Mouse (Mus musculus) heart, embryonic 11.5 days (tissue): Measurements from ENCODE around the gene 2610002M06Rik. TPM values are rescaled to one million over a fixed set of nuclear protein-coding genes. Genes with fewer than 3 reads are reported as not detected.

Source experiments
- ATAC-seq: fragments of 200-750 bp; cut with Nextera tagmentation; replicated peaks from 2 replicates; pipeline ENCODE4 v1.8.0; 2017; ENCODE audit warnings: moderate library complexity; ENCODE audit not compliant: insufficient number of reproducible peaks, low FRiP score, low TSS enrichment
- H3K27ac ChIP-seq: fragments of 300-500 bp; sonication (generic); 2 replicates; pipeline ENCODE4 v1.5.1; 2014; ENCODE audit warnings: mild to moderate bottlenecking, low read depth, low read length
- H3K27me3 ChIP-seq: fragments of 300-500 bp; sonication (generic); 2 replicates; pipeline ENCODE4 v1.6.1; 2014; ENCODE audit warnings: mild to moderate bottlenecking, low read length, mixed read lengths; ENCODE audit not compliant: control insufficient read depth, insufficient read depth
- H3K36me3 ChIP-seq: fragments of 300-500 bp; sonication (generic); 2 replicates; pipeline ENCODE4 v1.6.1; 2014; ENCODE audit warnings: mild to moderate bottlenecking, low read length, moderate library complexity, mixed read lengths; ENCODE audit not compliant: control insufficient read depth, insufficient read depth
- H3K4me1 ChIP-seq: fragments of 300-500 bp; sonication (generic); 2 replicates; pipeline ENCODE4 v1.6.1; 2014; ENCODE audit warnings: low read length; ENCODE audit not compliant: control insufficient read depth, insufficient read depth
- H3K4me2 ChIP-seq: fragments of 300-500 bp; sonication (generic); 2 replicates; pipeline ENCODE4 v1.6.1; 2014; ENCODE audit warnings: mild to moderate bottlenecking, moderate library complexity
- H3K4me3 ChIP-seq: fragments of 300-500 bp; sonication (generic); 2 replicates; pipeline ENCODE4 v1.5.1; 2014; ENCODE audit warnings: low read depth, low read length
- H3K9ac ChIP-seq: fragments of 300-500 bp; sonication (generic); 2 replicates; pipeline ENCODE4 v1.6.1; 2014; ENCODE audit warnings: mild to moderate bottlenecking, low read depth, low read length, moderate library complexity
- H3K9me3 ChIP-seq: fragments of 300-500 bp; sonication (generic); replicated peaks from 2 replicates; pipeline ENCODE4 v1.6.1; 2016; ENCODE audit warnings: low read length; ENCODE audit not compliant: control insufficient read depth
- WGBS: fragments of 180-500 bp; shearing (Covaris S2); extraction: QIAGEN DNeasy Blood & Tissue Kit; methylation state at CpG from one replicate; pipeline ENCODE4 v1.1.7; 2014; ENCODE audit not compliant: insufficient replicate concordance; 5-methylcytosine and 5-hydroxymethylcytosine counted together
- polyA plus RNA-seq: library from polyadenylated mRNA; unstranded; fragments of >200 nt; fragmentation: Nextera tagmentation; extraction: Ambion mirVana; gene quantifications from 2 replicates; pipeline ENCODE4 v1.2.1, GENCODE M21; 2014

The 2610002M06Rik gene
- polyA plus RNA-seq, 1 experiment from 2014 or later: 14.6 TPM

GRCm38 (mm10) chrX:107790750-107791493 lies 25.2 kb downstream of the 2610002M06Rik start:
- H3K36me3 ChIP-seq: no peaks in the 10 kb centered on the region
- no peaks in the 10 kb centered on the region for H3K4me1 ChIP-seq
- no peaks in the 10 kb centered on the region for H3K9me3 ChIP-seq
- H3K4me3 ChIP-seq: no peak overlapping the region
- H3K4me2 ChIP-seq: no peak overlapping the region
- no peaks in the 10 kb centered on the region for H3K27me3 ChIP-seq
- 20% methylated on average over 8 of the region's 8 CpGs for WGBS
- no peak for ATAC-seq
- H3K9ac ChIP-seq: no peak overlapping the region
- no peak overlapping the region for H3K27ac ChIP-seq

GRCm38 (mm10) chrX:107790136-107790535 lies 26.0 kb downstream of the 2610002M06Rik start:
- Histone ChIP-seq H3K36me3 (no peaks in the 10 kb centered on the region), H3K4me3 (no peak overlapping the region), H3K9me3 (no peaks in the 10 kb centered on the region), H3K27ac (no peak overlapping the region), H3K4me2 (no peak overlapping the region), H3K4me1 (no peaks in the 10 kb centered on the region), H3K9ac (no peak overlapping the region), H3K27me3 (no peaks in the 10 kb centered on the region)
- ATAC-seq: no peak
- WGBS: 91% methylated on average over 1 of the region's 1 CpGs

GRCm38 (mm10) chrX:107767896-107768295 lies 48.2 kb downstream of the 2610002M06Rik start:
- Histone ChIP-seq H3K27me3 (no peaks in the 10 kb centered on the region), H3K27ac (no peak overlapping the region), H3K9ac (no peak overlapping the region), H3K4me3 (no peak overlapping the region), H3K4me2 (no peak overlapping the region), H3K9me3 (no peaks in the 10 kb centered on the region), H3K4me1 (no peaks in the 10 kb centered on the region), H3K36me3 (no peaks in the 10 kb centered on the region)
- no peak for ATAC-seq
- 25% methylated on average over 3 of the region's 3 CpGs for WGBS

Other genes starting within 250 kb of the 2610002M06Rik start
- gene Tbx22, start 148.4 kb downstream of the 2610002M06Rik start, polyA plus RNA-seq: not detected in 2 replicates
- 2.6 and 3.2 TPM in 2 replicates for gene Tent5d, start 23.7 kb downstream of the 2610002M06Rik start, polyA plus RNA-seq
- gene Gm732, start 132.1 kb upstream of the 2610002M06Rik start, polyA plus RNA-seq: not detected in 2 replicates